Mouse (Mus musculus) lung, postnatal 25 days (tissue): ENCODE measurements at regions not wholly inside any gene's neighbourhood (a gene's known extent, or its start where the extent isn't known, plus 50 kb on each side); places are given as distances from the start of the nearest gene placed in this dataset.

Experiments used
- DNase-seq: peaks from one replicate; pipeline ENCODE4 v3.0.0; 2022; ENCODE audit warnings: low spot score

DNA sequence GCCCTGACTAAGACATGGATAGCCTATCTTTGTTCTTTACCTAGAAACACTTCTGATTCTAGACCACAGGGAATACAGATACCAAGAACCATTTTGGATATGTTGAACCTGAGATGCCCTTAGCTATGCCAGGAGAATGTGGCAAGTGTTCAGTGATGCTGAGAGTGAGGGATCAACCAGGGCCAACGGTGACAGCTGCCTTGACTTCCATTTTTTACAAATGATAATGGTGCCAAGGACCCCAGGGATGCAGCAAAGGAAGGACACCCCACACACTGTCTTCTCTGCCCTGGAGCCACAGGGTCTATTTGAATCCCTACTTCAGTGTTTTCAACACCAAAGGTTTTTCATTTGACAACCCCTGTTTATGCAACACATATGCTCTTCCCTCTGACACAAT lies 174.4 kb downstream of the Gsdmc2 start:
- no peak for DNase-seq

DNA sequence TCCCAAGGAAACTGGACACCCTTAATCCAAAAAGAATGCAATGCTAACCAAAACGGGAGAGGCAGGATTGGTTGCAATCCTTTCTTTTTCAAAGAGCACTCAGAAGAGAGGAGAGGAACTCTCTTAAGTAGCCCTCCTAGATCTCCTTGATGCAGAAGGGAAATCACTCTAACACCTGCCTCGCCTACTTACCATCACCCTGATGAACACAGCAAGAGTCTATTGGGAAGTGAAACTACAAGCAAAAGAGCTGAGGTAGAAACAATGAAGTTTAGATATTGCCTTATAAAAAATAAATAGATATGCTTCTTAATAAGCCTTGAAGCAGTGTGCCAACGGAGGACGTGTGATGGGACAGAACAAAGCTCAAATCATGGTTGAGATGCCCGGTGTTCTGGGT lies 177.4 kb downstream of the Gsdmc2 start:
- no peak for DNase-seq

DNA sequence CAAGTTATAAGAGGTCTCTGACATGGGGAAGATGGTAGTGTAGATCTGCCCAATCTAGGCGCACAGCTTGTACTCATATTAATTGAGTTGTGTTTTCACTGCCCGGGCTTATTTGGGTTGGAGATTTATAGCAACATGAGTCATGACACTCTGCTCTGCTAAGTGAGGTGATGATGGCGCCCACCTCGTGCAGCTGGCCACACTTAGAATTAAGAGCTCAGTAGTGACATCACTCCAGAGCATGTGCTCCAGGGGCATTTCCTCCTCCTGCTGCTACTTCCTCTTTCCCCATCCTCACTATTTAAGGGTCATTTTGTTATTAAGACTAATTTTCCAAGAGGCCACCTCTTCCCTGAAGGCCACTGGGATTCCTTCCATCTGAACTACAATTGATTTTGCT lies 179.5 kb downstream of the Gsdmc2 start:
- no peak for DNase-seq

DNA sequence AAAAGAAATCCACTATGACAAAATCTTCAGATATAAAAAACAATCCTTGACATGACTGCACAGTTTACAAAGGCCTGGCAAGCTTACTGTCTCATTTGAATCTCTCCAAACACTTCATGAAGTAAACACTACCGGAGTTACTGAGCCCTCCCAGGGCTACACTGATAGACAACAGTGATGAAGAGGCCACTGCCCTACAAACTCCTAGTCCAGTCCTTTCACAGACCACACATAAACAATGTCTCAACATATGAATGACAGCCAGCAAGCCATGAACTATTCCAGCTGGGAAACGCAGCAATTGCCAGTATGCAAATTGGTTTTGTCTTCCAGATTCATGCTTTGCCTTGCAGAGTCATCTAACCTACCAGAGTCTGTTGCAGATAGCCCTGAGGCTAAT lies 180.1 kb downstream of the Gsdmc2 start:
- no peak for DNase-seq

DNA sequence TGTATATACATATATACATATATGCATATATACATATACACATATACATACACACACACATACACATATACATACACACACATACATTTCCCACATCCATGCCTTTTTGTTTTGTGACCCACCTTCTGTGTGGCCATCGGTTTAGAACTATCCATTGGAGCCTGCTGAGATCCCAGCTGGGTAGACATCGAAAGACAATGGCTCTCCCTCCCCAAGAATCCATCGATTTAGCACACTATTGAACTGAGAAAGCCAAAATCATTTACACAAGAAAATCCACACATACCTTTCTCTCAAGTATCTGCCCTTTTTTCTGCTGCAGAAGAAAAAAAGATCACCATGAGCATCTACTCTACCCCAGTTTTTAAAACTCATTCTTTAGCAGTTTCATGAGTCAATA lies 182.8 kb downstream of the Gsdmc2 start:
- DNase-seq: no peak

DNA sequence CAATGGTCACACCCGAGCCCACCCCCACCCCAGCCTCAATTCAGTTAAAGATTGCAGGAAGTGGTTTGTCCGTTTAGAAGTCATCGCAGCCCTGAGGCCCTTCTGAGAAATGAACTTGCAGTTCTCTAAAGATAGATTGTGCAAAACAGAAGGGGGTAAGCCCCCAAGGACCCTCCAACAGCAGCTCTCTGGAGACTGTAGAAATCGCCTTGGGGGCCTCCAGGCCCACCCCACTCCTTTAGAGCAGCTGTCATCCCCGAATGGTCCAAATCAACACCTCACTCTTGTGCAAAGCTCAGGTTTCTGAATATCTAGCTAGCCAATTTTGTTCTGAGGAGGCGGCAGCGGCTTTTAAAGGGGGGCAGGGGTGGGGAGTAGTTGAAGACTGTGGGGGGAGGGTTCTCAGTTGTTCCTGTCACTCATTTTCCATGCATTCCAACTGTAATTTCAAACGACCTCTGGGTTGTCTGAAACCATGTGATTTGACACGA lies 186.9 kb downstream of the Gsdmc2 start:
- no peak for DNase-seq

DNA sequence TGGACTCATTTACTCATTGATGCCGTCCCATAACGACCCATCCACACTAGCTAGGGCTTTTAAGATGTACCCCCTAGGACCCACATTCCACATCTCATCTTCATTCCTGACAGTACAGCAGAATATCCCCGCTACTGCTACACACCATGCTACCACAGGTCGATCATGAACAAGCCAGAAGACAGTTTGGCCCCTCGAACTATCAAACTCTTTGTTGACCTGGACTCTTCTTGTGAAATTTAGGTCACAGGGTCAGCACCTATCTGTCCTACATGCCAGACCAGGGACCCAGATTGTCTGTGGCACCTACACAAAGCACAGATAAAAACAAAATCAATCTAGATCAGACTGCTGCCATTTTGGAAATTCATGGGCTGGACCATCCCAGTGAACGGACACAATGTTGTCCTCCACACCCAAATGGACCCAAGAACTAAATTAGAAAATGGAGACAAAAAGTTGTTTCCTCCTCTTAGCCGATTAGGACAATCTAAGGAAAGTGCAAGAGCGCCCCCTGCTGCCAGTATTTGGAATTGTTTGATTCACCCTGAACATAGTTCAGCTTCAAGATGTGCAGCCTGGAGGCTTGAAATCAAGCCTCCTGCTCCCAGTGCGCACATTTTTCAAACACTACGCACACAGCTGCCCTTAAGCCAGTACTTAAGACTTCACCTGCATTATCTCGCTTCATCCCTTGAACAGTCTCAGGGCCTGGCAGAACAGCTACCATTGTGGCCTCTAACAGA lies 192.6 kb downstream of the Gsdmc2 start:
- DNase-seq: peak; percentile 72

DNA sequence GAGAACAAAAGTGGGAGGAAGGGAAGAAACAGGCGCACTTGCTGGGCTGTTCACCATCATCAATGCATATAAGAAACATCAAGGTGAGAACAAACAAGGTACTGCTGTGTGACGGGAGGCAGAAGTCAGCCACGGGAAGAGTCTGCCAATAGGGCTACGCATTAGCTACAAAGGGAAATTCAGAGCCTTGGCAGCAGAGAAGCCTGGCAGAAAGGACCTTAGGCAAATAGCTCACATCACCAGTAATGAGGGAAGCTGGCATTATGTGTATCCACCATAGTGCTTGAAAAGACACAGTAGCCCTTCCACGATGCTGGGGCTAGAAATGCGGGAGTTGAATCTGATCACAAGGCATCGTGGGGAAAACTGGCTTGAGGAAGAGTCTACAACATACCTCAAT lies 193.9 kb downstream of the Gsdmc2 start:
- no peak for DNase-seq

DNA sequence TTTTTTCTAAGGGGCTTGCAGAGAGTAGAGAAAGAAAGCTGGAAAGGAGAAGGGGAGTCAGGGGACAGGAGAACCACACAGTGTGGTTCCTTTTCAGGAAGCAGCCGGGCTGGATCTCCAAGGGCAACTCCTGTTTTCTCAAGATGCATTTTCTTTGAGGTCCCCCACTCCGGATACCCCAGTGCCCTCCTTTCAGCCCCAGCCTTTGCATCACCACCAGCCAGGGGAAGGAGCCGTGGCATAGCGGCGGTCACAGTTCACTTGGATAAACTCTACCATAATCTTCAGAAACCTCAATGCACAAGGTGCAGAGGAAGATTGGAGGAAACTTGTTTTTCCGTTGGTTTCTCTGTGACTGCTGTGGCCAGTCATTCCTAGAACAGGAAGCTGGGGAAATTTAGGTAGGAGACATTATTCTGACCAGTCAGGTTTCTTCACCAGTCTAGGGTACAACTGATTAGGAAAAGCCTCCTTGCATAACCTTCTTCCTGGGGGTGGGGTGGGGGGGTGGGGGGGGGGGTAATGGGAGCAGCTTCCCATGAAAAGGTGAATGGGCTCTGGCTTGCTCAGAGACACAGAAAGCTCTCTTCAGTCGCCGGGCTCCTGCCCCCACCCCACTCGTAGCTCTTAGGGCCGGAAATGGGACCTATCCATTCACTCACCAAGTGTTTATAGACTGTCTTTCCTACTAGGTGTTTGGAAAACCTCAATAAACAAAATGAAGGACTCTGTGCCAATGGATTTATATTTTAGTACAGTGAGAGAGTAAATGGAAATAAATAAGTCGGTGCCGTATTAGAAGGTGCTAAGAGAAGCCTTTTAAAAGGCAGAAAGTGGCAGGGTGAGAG lies 196.6 kb downstream of the Gsdmc2 start:
- DNase-seq: peak; percentile 11

DNA sequence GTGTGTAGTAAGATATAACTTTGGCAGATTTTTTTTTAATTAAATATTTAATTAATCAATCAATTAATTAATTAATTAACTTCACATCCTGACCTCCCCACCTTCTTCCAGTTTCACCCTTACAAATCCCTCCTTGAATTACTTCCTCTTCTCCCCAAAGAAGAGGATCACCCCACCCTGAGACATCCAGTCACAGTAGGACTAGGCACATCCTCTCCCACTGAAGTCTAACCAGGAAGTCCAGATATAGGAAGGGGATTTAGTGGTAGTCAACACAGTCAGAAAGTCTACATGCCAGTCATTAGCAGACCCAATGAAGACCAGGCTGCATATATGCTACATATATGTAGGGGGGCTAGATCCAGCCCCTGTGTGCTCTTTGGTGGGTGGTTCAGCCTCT lies 220.2 kb downstream of the Gsdmc2 start:
- no peak for DNase-seq

DNA sequence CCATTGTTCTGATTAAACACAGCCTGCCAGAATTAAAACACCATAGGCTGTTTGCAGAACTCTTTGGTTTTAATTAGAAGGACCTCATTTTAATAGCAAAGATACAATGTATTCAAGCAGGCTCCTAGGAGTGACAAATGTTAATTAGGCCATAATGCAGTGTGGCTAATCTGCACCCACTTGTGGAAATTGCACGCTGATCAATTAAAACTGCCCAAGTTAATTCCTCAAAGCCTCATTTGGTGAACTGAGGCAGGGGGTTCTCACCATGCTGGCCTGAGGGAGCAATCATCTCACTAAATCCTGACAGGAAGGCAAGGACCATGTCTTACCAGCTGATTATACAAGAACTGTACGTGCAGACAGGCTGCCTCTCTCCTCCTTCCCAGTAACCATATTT lies 220.7 kb downstream of the Gsdmc2 start:
- no peak for DNase-seq

DNA sequence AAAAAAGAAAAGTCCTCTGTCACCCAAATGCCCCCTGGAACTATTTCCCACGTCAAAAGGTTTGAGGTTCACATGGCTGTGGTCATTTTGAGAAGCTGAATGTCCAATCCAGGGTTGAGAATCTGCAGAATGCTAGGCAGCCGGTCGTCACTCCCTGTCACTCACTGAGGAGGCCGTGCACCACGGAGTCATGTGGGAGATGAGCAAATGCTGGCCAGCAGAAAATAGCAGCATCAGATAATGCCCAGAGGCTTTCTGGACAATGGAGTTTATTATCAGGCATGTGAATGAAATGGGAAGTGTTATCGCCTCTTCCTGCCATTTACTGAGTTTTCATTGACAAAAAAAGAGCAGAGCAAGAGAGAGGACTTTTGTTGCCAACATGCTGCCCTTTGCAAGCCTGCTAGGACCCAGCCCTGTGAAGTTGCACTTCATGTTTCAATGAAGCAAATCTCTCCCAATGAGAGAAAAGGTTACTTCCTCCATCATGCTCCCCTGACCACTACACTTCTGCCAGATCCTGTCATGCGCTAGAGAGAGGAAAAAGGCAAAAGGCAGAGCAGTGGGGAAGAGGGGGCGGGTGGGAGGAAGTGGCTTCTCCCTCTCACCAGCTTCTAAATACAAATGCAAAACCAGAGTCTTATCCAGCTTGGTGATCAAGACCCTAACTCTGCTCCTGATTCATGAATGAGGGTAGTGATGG lies 228.3 kb downstream of the Gsdmc2 start:
- peak; percentile 21 for DNase-seq

DNA sequence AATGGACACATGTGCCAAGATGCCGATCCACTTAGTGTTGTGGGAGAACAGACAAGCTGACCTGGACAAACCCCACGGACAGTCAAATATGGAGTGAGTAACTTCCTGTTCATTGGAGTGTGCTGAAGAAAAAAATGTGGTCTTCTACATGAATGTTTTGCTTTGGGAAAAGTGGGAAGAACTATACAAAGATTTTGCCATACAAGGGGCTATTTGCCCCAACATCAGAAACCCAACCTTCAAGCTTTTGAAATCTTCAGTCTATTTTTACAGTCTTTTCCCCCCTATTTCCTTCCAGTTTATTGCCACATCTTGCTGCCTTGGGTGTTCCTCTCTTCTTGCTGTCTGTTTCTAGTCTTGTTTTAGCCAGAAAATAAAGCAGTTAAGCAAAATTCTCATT lies 230.8 kb downstream of the Gsdmc2 start:
- DNase-seq: no peak

DNA sequence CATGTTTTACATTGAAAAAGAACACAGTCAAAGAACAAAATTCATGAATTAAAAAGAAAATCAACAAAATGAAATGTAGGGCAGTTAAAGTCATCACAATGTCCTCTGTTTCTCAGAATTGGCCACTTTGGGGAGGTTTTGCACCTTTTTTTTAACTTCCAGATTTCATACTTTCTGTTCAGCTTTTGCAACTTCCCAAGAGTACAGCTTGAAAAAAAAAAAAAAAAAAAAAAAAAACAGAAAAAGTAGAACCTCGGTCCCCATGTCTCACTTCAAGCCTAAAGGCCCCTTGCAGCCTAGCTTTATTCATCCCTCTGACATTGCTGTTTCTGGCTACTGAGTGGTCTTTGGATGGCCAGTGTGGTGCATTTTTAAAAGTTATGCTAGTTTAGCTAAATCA lies 231.9 kb downstream of the Gsdmc2 start:
- no peak for DNase-seq

DNA sequence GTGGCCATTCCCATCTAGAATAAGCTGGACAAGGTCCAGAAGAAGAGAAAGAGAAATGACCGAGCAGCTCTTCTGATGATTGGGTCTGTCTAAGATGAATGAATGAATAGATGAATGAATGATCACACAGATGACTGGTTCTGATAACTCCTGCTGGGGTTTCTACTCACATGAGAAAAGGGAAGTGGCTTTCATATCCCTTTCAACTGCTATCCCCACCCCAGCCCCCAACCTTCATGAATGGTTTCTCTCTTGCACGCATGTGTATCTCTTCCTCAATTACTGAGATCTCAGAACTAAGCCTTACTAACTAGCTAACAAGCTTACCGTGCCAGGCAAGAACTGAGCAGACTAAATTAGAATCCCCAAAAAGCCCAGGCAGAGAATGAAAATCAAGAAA lies 233.8 kb downstream of the Gsdmc2 start:
- DNase-seq: no peak

DNA sequence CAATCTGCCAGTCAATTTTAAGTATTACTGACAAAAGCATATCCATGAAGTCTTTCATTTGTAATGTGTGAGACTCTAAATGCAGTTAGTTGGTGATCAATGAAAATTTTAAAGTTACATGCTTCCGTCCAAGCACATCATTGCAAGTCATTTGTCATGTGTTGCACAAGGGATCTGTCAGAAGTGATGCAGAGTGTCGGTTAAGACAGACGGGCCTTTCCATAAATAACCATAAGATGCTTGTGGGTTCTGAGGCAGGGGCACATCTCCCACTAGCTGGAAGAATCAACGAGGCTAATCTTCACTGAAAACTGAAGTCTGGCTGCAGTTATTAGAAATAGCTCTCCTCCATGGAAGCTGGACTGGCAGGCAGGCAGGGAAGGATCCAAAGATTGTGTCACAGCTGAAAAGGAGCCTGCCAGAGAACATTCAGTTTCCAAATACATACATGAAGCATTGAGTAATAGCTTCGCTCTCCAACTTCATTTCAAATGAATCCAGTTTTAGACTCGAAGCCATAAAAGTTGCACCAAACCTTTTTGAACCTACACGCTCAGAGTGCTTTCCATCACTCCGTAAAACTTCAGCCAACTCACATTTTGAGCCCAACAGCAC lies 241.8 kb downstream of the Gsdmc2 start:
- DNase-seq: no peak

DNA sequence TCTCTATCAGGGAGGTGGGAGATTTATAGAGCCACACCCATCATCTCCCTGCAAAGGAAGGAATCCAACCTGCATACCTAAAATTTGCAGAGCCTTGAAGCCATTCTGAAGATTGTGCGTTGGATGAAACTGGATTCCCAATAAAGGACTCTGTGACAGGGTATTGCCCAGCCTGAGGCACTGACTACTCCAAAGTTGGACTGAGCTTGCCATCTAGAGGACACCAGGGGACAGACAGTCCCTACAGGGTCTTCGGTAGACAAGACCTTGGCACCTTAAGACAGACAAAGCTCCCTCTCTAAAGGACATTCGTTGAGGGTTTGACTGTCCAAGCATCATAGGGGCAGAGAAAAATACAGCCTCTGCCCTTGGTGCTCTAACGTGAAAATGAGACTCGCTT lies 243.4 kb downstream of the Gsdmc2 start:
- DNase-seq: peak; percentile 18

DNA sequence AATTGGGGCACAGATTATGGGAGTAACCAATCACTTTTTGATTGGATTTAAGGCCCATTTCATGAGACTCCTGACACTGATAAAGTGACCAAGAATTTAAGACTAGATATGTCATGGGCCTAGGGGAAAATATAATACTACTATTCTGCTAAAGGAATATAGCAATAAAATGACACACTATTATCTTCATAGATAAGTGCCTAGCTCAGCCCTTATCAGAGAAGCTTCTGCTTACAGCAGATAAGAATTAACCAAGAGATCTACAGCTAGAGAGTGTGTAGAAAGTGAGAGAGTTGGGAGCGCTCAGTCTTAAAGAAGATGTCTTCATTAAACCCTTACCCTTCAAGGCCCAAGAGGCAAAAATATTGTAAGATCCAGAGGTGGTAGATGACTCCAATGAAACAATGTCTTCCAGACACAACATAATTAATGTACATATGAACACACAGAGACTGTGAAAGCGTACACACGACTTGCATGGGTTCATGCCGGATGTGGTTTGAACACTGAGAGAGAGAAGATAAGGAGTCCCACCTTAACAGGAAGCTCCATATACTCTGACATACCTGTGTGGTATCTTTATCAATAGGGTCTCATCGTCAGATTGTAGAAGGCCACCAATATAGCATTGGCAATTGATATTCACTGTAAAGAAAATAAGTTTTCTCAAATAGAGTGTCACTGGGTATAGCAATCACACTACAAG lies 252.1 kb downstream of the Gsdmc2 start:
- no peak for DNase-seq

DNA sequence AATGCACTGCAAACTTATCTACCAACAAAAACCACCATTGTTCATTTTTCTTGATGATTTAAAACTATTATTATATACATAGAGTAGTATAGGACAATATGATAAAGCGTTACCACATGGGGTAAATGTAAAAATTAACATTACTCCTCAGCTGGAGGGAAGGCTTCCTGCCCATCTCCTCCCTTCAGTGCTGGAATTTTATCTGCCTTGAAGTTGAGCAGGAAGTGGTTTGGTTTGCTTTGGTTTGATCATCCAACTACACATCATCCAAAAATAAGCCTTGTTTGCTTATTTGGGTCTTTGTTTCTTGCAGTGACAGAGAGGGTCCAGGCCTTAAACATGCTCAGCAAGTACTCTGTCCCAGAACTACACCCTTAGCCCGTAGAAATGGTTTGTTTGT lies 285.7 kb downstream of the Gsdmc2 start:
- DNase-seq: no peak

DNA sequence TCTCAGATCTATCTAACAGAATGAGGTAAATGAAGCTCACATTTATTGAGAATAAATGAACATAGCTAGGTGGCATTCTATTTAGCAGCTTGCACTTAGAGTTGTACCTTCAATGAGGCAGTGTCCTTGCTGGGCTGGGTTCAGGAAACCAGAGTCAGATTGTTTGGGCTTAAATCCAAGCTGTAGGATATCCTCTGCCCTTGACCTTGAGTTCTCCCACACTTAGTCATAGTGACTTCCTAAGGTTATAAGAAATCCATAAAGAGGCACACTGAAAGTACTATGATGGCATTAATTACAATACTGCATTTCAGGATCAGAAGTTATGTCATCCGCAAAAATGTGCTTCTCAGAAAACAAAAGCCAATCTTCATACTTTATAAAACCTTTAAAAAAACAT lies 286.3 kb downstream of the Gsdmc2 start:
- DNase-seq: no peak

DNA sequence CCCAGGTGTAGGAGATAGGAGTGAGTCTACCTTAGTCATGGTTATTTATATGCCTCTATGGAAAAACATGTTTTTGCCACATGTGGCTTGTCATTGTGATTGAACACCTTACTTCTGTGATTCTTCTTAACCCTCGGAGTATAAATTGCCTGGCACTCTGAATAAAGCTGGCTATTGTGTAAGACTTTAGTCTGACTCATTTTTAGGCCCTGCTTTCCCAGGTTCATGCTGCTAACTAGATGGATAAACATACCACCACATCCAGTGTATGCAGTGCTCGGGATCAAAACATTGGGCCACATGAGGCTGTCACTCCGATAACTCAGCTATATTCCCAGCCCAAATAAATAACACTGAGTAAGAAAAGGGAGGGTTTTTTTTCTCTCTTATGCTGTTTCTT lies 287.2 kb downstream of the Gsdmc2 start:
- DNase-seq: no peak

DNA sequence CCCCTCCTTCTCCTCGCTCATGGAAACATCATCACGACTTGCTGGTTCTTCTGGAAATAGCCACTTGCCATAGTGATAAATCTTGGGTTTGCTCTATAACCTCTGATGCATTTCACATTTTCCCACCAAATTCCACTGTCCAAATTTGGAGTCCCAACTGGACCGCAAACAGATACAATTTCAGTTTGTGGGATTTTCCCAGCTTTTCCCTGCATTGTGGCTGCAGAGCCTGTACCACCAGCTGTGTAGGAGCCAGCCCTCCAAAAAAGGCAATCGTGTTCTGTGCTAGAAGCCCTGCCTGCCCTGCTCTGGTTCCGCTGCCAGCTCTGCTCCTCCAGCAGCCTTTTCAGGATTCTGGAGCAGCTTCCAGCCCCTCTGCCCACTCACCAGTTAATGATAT lies 291.4 kb downstream of the Gsdmc2 start:
- DNase-seq: no peak
